Mouse (Mus musculus) gastrocnemius, adult 2 months (tissue): ENCODE data around the gene Abca13. TPM values are rescaled to one million over a fixed set of nuclear protein-coding genes. Genes with fewer than 3 reads are reported as not detected.
"Not testable (repeated sequence)": the region's sequence is repeated elsewhere in the genome, so short reads cannot be mapped to it uniquely, and the experiment has no call there.

Experiments used
- DNase-seq: peaks from one replicate; pipeline ENCODE4 v3.0.0; 2022
- H3K27ac ChIP-seq: fragments of 200-600 bp; 2 replicates; pipeline ENCODE4 v1.8.1; 2022; ENCODE audit warnings: mild to moderate bottlenecking
- H3K4me3 ChIP-seq: fragments of 200-600 bp; 2 replicates; pipeline ENCODE4 v1.8.1; 2022; ENCODE audit warnings: mild to moderate bottlenecking, moderate library complexity
- CTCF ChIP-seq: fragments of 200-600 bp; IDR thresholded peaks from 2 replicates; pipeline ENCODE4 v1.8.1; 2022; ENCODE audit warnings: antibody characterized with exemption, mild to moderate bottlenecking, moderate library complexity
- intact Hi-C: fragments of 180-260 bp; cut with DNase I; formaldehyde crosslinking; loops from one replicate; pipeline ENCODE4 v1.15.1; 2025
- total RNA-seq, 2 experiments: library from RNA; stranded (reverse); gene quantifications; 2 replicates each; pipeline ENCODE4 v1.2.3; 2021

Gene Abca13
- total RNA-seq, 2 experiments from 2014 or later: not detected

- intact Hi-C loops: no loop called here
- peak; percentile 26 for TF ChIP-seq CTCF
- no peak for DNase-seq
- Histone ChIP-seq H3K4me3 (no peak overlapping the region), H3K27ac (no peak overlapping the region)
Observed at GRCm38 (mm10) chr11:9481511-9481910, 289.8 kb downstream of the Abca13 start.

- no peak overlapping the region for H3K4me3 ChIP-seq
- TF ChIP-seq CTCF: no peak
- DNase-seq: no peak
- no peak overlapping the region for H3K27ac ChIP-seq
- intact Hi-C loops: no loop called here
Observed at GRCm38 (mm10) chr11:9500326-9501142, 308.8 kb downstream of the Abca13 start.

GRCm38 (mm10) chr11:9514966-9515365 lies 323.2 kb downstream of the Abca13 start:
- H3K27ac ChIP-seq, DNase-seq, intact Hi-C loops, H3K4me3 ChIP-seq: not testable (repeated sequence)

- Histone ChIP-seq H3K4me3 (no peak overlapping the region), H3K27ac (no peak overlapping the region)
- intact Hi-C loops: no loop called here
- DNase-seq: no peak
- TF ChIP-seq CTCF: no peak
Observed at GRCm38 (mm10) chr11:9528556-9528955, 336.8 kb downstream of the Abca13 start.

- H3K27ac ChIP-seq: no peak overlapping the region
- TF ChIP-seq CTCF: no peak
- no peak overlapping the region for H3K4me3 ChIP-seq
- no peak for DNase-seq
- intact Hi-C loops: no loop called here
Observed at GRCm38 (mm10) chr11:9531715-9532114, 340.0 kb downstream of the Abca13 start.

- Histone ChIP-seq H3K27ac (no peak overlapping the region), H3K4me3 (no peak overlapping the region)
- no peak for TF ChIP-seq CTCF
- intact Hi-C loops: no loop called here
- no peak for DNase-seq
Observed at GRCm38 (mm10) chr11:9533189-9533588, 341.4 kb downstream of the Abca13 start.

- no peak for DNase-seq
- TF ChIP-seq CTCF: no peak
- no peak overlapping the region for H3K4me3 ChIP-seq
- intact Hi-C loops: no loop called here
- no peak overlapping the region for H3K27ac ChIP-seq
Observed at GRCm38 (mm10) chr11:9533658-9534202, 342.0 kb downstream of the Abca13 start.

GRCm38 (mm10) chr11:9536811-9537210 lies 345.1 kb downstream of the Abca13 start:
- intact Hi-C loops: no loop called here
- DNase-seq: no peak
- H3K27ac ChIP-seq: no peak overlapping the region
- no peak for TF ChIP-seq CTCF
- H3K4me3 ChIP-seq: no peak overlapping the region

GRCm38 (mm10) chr11:9538328-9538727 lies 346.6 kb downstream of the Abca13 start:
- H3K27ac ChIP-seq: no peak overlapping the region
- DNase-seq: no peak
- intact Hi-C loops: no loop called here
- TF ChIP-seq CTCF: no peak
- no peak overlapping the region for H3K4me3 ChIP-seq

- H3K27ac ChIP-seq: no peak overlapping the region
- DNase-seq: no peak
- no peak for TF ChIP-seq CTCF
- H3K4me3 ChIP-seq: no peak overlapping the region
- intact Hi-C loops: no loop called here
Observed at GRCm38 (mm10) chr11:9560026-9560425, 368.3 kb downstream of the Abca13 start.

- H3K27ac ChIP-seq: no peak overlapping the region
- DNase-seq: no peak
- TF ChIP-seq CTCF: no peak
Observed at GRCm38 (mm10) chr11:9568302-9568701, 376.6 kb downstream of the Abca13 start.

GRCm38 (mm10) chr11:9570319-9570718 lies 378.6 kb downstream of the Abca13 start:
- intact Hi-C loops: no loop called here
- Histone ChIP-seq H3K27ac (no peak overlapping the region), H3K4me3 (no peak overlapping the region)
- no peak for TF ChIP-seq CTCF
- DNase-seq: no peak

More at GRCm38 (mm10) chr11:9568302-9568701, 376.6 kb downstream of the Abca13 start:
- no peak overlapping the region for H3K4me3 ChIP-seq
- intact Hi-C loops: no loop called here

GRCm38 (mm10) chr11:9574894-9575293 lies 383.2 kb downstream of the Abca13 start:
- no peak for TF ChIP-seq CTCF
- Histone ChIP-seq H3K4me3 (no peak overlapping the region), H3K27ac (no peak overlapping the region)
- no peak for DNase-seq
- intact Hi-C loops: no loop called here
